Mouse (Mus musculus) CH12.LX (cell line): ENCODE data around the gene Sec24c.

ENCODE experiments used
- CTCF ChIP-seq, 2 experiments: IDR thresholded peaks in 1 of 2; conservative IDR thresholded peaks in 1 of 2; 2 replicates each; pipeline ENCODE4 v1.5.1; 2011 to 2012; ENCODE audit warnings: low read depth in 2 of 2, low read length in 2 of 2, improper control_type of control experiment in 1 of 2, inconsistent platforms in 1 of 2, mild to moderate bottlenecking in 1 of 2, moderate library complexity in 1 of 2
- PAX5 ChIP-seq: IDR thresholded peaks from 2 replicates; pipeline ENCODE4 v1.6.1; 2012; ENCODE audit warnings: low read length, inconsistent platforms, mixed read lengths
- POLR2AphosphoS2 ChIP-seq: IDR thresholded peaks from 2 replicates; pipeline ENCODE4 v1.6.1; 2011; ENCODE audit warnings: low read depth, low read length, improper control_type of control experiment
- RCOR1 ChIP-seq: conservative IDR thresholded peaks from 2 replicates; pipeline ENCODE4 v1.6.1; 2012; ENCODE audit warnings: low read depth, mild to moderate bottlenecking, inconsistent platforms, low read length, improper control_type of control experiment
- USF1 ChIP-seq: IDR thresholded peaks from 2 replicates; pipeline ENCODE4 v1.6.1; 2014; ENCODE audit warnings: low read depth, mild to moderate bottlenecking, inconsistent platforms, low read length, improper control_type of control experiment

DNA sequence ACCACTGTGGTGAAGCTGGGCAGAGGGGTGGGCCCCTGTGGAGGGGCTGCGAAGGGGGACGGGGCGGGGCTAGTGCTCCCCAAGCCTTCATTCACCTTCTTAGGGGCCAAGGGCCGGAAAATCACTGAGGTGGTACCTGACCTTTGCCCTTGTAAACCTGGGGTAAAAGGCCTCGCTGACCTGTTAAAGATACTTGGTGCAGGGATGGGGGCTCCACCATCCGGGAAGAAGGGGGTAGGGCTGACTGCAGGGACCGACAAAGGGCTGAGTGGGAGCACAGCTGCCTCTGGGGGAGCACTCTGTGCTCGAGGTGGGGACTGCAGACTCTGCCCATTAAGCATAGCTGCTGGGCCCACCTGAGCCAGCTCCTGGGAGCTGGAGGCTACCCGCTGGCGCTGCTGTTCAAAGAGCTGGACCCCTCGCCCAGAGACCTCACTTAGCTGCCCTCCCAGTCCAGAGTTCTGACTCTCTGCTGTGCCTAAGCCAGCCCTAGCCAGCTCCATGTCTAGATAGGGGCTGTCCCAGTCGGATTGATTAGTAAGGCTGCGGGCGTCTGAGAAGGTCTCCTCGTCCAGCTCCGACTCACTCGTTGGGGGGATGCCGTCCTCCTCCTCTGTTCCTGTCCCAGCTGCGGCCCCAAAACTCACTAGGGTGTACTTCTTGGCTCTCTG, 12.3 kb upstream of the Sec24c start:
- TF ChIP-seq USF1, result no peak
- no peak for TF ChIP-seq PAX5
- no peak for TF ChIP-seq CTCF (conservative IDR thresholded peaks at IDR 0.05 in 1 of 2, IDR thresholded peaks at IDR 0.05 in 1 of 2; ENCODE audit: low read depth in 2 of 2, low read length in 2 of 2)
- no peak for TF ChIP-seq RCOR1
- no peak for TF ChIP-seq POLR2AphosphoS2
